Mouse (Mus musculus): ENCODE measurements around the gene Ankrd40. TPM values are rescaled to one million over a fixed set of nuclear protein-coding genes. Genes with fewer than 3 reads are reported as not detected.

The Ankrd40 gene
- polyA plus RNA-seq, 1 experiment from 2014 or later: 24.1 TPM

- ATAC-seq (replicated peaks; ENCODE audit: low FRiP score) (no peak), DNase-seq (ENCODE audit: low spot score) (no peak)
- H3K9ac ChIP-seq (ENCODE audit: low read length): no peak overlapping the region
- H3K9me3 ChIP-seq (ENCODE audit: control insufficient read depth, low read length): no peaks in the 10 kb centered on the region; the same call in 1 of the 2 replicates
- H3K4me1 ChIP-seq (replicated peaks; ENCODE audit: control insufficient read depth, insufficient read depth, low read length): no peaks in the 10 kb centered on the region
- no peak overlapping the region for H3K27ac ChIP-seq (ENCODE audit: low read depth, low read length)
- no peaks in the 10 kb centered on the region for H3K36me3 ChIP-seq (ENCODE audit: control insufficient read depth, insufficient read depth, low read length)
- H3K27me3 ChIP-seq (ENCODE audit: control insufficient read depth, insufficient read depth, low read length): no peaks in the 10 kb centered on the region
- no peak overlapping the region for H3K4me3 ChIP-seq (ENCODE audit: low read depth, low read length)
- 62% methylated on average over 5 of the region's 5 CpGs for WGBS
- H3K4me2 ChIP-seq (ENCODE audit: low read depth, low read length, severe bottlenecking): no peak overlapping the region
These were observed 43.0 kb downstream of the Ankrd40 start for GRCm38 (mm10) chr11:94370809-94371208.

DNA sequence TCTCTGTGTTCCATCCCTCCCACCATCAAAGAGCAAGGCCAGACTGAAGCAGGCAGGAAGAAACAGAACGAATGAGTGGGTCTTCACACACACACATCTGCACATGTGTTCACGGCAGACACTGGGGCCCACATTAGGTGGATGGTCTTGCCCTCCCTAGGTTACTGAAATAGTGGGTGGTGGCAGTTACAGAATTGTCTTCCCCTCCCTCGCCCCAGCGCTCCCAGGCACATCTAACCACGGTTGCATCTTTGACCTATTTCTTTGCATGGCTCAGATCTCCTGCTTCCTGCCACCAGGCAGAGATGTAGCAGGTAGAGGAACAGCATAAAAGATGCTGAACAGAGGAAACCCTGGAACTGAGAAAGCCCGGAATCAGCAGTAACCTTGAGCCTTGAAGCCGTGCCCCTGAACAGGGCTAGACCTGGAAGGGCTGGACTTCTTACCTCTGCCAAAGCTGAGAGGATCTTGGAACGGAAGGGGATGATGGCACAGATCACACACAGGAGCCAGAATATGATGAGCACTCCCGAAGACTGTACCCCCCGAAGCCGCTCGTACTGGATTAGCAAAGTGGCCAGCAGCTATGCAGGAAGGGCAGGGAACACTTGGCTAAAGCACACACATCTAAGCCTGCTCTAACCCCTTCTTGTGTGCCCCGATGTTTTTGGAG is 46.6 kb downstream of the Ankrd40 start:
- H3K4me2 ChIP-seq (ENCODE audit: low read depth, low read length, severe bottlenecking): no peak overlapping the region
- no peak for ATAC-seq (replicated peaks; ENCODE audit: low FRiP score)
- H3K4me1 ChIP-seq (replicated peaks; ENCODE audit: control insufficient read depth, insufficient read depth, low read length): no peaks in the 10 kb centered on the region
- no peaks in the 10 kb centered on the region for H3K27me3 ChIP-seq (ENCODE audit: control insufficient read depth, insufficient read depth, low read length)
- H3K27ac ChIP-seq (ENCODE audit: low read depth, low read length): no peak overlapping the region
- no peak for DNase-seq (ENCODE audit: low spot score)
- H3K4me3 ChIP-seq (ENCODE audit: low read depth, low read length): no peak overlapping the region
- H3K9ac ChIP-seq (ENCODE audit: low read length): no peak overlapping the region
- WGBS: 88% methylated on average over 13 of the region's 13 CpGs
- H3K9me3 ChIP-seq (ENCODE audit: control insufficient read depth, low read length): no peaks in the 10 kb centered on the region
- H3K36me3 ChIP-seq (ENCODE audit: control insufficient read depth, insufficient read depth, low read length): no peaks in the 10 kb centered on the region

DNA sequence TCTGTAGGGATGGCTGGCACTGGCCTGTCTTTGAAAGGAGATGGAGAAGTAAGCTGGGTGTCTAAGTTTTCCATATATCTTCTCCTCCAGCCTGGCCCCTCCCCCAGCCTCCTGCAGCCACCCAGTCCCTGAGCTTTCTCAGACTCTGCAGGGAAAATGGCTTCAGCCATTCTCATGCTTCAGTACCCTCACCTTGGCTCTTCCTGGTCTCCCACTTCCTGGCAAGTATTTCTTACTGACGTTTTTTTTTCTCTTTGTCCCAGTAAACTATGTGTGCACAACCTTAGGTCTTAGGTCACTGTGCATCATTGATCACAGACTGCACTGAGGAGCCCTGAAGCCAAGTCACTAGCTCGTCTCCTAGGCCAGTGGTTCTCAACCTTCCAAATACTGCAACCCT is 51.3 kb downstream of the Ankrd40 start:
- ATAC-seq (replicated peaks; ENCODE audit: low FRiP score): no peak
- H3K9ac ChIP-seq (ENCODE audit: low read length): no peak overlapping the region

DNA sequence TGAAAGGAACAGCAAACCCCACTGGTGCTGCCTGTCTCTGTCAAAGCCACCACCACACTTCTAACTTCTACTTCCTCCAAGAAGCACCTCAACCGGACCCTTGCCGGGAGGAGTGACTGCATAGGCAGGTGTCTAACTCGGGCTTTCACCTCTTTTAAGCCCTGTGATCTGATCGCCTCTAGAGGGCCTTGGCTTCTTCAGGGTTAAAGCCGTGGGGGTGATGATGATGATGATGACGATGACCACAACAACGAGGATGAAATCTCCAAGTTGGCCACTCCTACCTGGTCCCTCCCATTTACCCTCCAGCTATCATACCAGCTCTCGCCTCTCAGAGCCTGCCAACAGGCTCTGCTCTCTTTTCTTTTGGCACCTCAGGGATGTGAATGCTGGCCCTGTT is 51.9 kb downstream of the Ankrd40 start:
- no peak overlapping the region for H3K27ac ChIP-seq (ENCODE audit: low read depth, low read length)
- H3K4me1 ChIP-seq (replicated peaks; ENCODE audit: control insufficient read depth, insufficient read depth, low read length): no peaks in the 10 kb centered on the region
- H3K4me2 ChIP-seq (ENCODE audit: low read depth, low read length, severe bottlenecking): no peak overlapping the region
- WGBS: 81% methylated on average over 8 of the region's 8 CpGs
- H3K9ac ChIP-seq (ENCODE audit: low read length): no peak overlapping the region
- H3K9me3 ChIP-seq (ENCODE audit: control insufficient read depth, low read length): no peaks in the 10 kb centered on the region
- DNase-seq (ENCODE audit: low spot score) (no peak), ATAC-seq (replicated peaks; ENCODE audit: low FRiP score) (no peak)
- no peaks in the 10 kb centered on the region for H3K36me3 ChIP-seq (ENCODE audit: control insufficient read depth, insufficient read depth, low read length)
- no peak overlapping the region for H3K4me3 ChIP-seq (ENCODE audit: low read depth, low read length)
- H3K27me3 ChIP-seq (ENCODE audit: control insufficient read depth, insufficient read depth, low read length): no peaks in the 10 kb centered on the region

More for the DNA sequence above, 51.3 kb downstream of the Ankrd40 start:
- H3K4me2 ChIP-seq (ENCODE audit: low read depth, low read length, severe bottlenecking): no peak overlapping the region
- no peaks in the 10 kb centered on the region for H3K4me1 ChIP-seq (replicated peaks; ENCODE audit: control insufficient read depth, insufficient read depth, low read length)
- no peak for DNase-seq (ENCODE audit: low spot score)
- no peaks in the 10 kb centered on the region for H3K36me3 ChIP-seq (ENCODE audit: control insufficient read depth, insufficient read depth, low read length)
- no peak overlapping the region for H3K4me3 ChIP-seq (ENCODE audit: low read depth, low read length)
- WGBS: 27% methylated on average over 2 of the region's 2 CpGs
- no peaks in the 10 kb centered on the region for H3K27me3 ChIP-seq (ENCODE audit: control insufficient read depth, insufficient read depth, low read length)
- H3K27ac ChIP-seq (ENCODE audit: low read depth, low read length): no peak overlapping the region
- no peaks in the 10 kb centered on the region for H3K9me3 ChIP-seq (ENCODE audit: control insufficient read depth, low read length)

DNA sequence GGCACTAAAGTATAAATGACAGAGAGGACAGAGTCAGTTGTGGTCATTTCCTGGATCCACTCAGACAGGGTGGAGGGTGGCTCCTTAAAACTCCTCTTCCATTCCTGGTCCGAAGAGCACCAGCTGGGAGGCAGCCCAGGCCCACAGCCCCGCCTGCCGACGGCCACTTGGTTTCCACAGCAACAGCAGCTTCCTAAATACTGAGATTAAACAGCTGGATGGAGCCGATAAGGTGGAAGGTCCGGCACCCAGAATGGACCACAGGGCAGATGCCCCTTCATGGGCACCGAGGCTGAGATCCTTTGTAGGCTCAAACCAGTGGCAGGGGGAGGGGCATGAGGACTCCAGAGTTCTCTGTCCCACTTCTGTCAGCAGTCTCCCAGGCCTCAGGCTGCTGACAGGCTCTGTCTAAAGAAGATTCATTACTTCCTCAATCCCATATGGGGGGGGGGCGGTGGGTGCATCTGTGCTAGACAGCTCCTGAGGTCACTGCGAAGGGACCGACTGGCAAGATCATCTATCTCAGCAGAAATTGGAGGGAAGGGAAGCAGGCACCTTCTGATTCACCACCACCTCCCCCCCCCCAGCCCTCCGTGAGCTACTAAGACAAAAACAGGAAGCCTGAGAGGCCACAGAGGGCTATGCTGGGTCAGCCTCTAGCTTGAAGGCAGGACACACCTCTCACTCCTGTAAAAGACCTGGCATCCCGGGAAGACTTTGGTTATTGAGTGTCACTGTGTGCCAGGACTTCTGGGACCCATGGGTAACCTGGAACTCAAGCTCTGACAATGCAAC is 58.4 kb downstream of the Ankrd40 start:
- no peak overlapping the region for H3K9ac ChIP-seq (ENCODE audit: low read length)
- DNase-seq (ENCODE audit: low spot score) (no peak), ATAC-seq (replicated peaks; ENCODE audit: low FRiP score) (no peak)
- WGBS: 48% methylated on average over 12 of the region's 12 CpGs
- H3K36me3 ChIP-seq (ENCODE audit: control insufficient read depth, insufficient read depth, low read length): no peaks in the 10 kb centered on the region
- peaks cover 5% of the 10 kb centered on the region; the same call in 1 of the 2 replicates for H3K4me1 ChIP-seq (replicated peaks; ENCODE audit: control insufficient read depth, insufficient read depth, low read length)
- no peak overlapping the region for H3K4me2 ChIP-seq (ENCODE audit: low read depth, low read length, severe bottlenecking)
- no peaks in the 10 kb centered on the region for H3K9me3 ChIP-seq (ENCODE audit: control insufficient read depth, low read length)
- no peak overlapping the region for H3K27ac ChIP-seq (ENCODE audit: low read depth, low read length)
- no peaks in the 10 kb centered on the region for H3K27me3 ChIP-seq (ENCODE audit: control insufficient read depth, insufficient read depth, low read length)
- no peak overlapping the region for H3K4me3 ChIP-seq (ENCODE audit: low read depth, low read length)

DNA sequence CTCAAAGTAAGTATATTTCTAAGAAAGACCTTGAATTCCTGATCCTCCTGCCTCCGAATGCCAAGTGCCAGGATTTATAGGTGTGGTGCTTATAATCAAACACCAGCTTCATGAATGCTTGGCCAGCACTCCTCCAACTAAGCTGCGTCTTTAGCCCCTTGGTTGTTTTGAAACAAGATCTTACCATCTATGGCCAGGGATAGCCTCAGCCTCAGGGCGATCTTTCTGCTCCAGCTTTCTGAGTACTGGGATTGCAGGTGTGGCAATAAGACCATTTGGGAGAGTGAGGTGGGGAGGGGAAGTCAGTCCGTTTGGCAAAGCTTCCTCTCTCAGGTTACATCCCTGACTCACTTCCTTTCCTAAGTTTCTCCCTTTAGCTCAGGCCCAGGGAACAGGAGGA is 60.0 kb downstream of the Ankrd40 start:
- Histone ChIP-seq H3K4me2 (ENCODE audit: low read depth, low read length, severe bottlenecking) (no peak overlapping the region), H3K9me3 (ENCODE audit: control insufficient read depth, low read length) (no peaks in the 10 kb centered on the region), H3K36me3 (ENCODE audit: control insufficient read depth, insufficient read depth, low read length) (no peaks in the 10 kb centered on the region), H3K4me1 (replicated peaks; ENCODE audit: control insufficient read depth, insufficient read depth, low read length) (peaks cover 5% of the 10 kb centered on the region; the same call in 1 of the 2 replicates), H3K4me3 (ENCODE audit: low read depth, low read length) (no peak overlapping the region), H3K27me3 (ENCODE audit: control insufficient read depth, insufficient read depth, low read length) (no peaks in the 10 kb centered on the region), H3K27ac (ENCODE audit: low read depth, low read length) (no peak overlapping the region), H3K9ac (ENCODE audit: low read length) (no peak overlapping the region)
- no peak for DNase-seq (ENCODE audit: low spot score)
- ATAC-seq (replicated peaks; ENCODE audit: low FRiP score): no peak
- WGBS: 81% methylated on average over 4 of the region's 4 CpGs

GRCm38 (mm10) chr11:94389021-94389420 is 61.2 kb downstream of the Ankrd40 start:
- ATAC-seq (replicated peaks; ENCODE audit: low FRiP score): no peak
- Histone ChIP-seq H3K27ac (ENCODE audit: low read depth, low read length) (no peak overlapping the region), H3K9ac (ENCODE audit: low read length) (no peak overlapping the region), H3K4me2 (ENCODE audit: low read depth, low read length, severe bottlenecking) (no peak overlapping the region), H3K4me3 (ENCODE audit: low read depth, low read length) (no peak overlapping the region), H3K36me3 (ENCODE audit: control insufficient read depth, insufficient read depth, low read length) (no peaks in the 10 kb centered on the region), H3K27me3 (ENCODE audit: control insufficient read depth, insufficient read depth, low read length) (no peaks in the 10 kb centered on the region; the same call in 1 of the 2 replicates), H3K9me3 (ENCODE audit: control insufficient read depth, low read length) (no peaks in the 10 kb centered on the region), H3K4me1 (replicated peaks; ENCODE audit: control insufficient read depth, insufficient read depth, low read length) (peaks cover 5% of the 10 kb centered on the region; the same call in 1 of the 2 replicates)
- DNase-seq (ENCODE audit: low spot score): no peak
- 87% methylated on average over 4 of the region's 4 CpGs for WGBS

GRCm38 (mm10) chr11:94389724-94390396 is 62.1 kb downstream of the Ankrd40 start:
- H3K27me3 ChIP-seq (ENCODE audit: control insufficient read depth, insufficient read depth, low read length): no peaks in the 10 kb centered on the region; the same call in 1 of the 2 replicates
- H3K4me2 ChIP-seq (ENCODE audit: low read depth, low read length, severe bottlenecking): no peak overlapping the region
- no peak for ATAC-seq (replicated peaks; ENCODE audit: low FRiP score)
- 80% methylated on average over 6 of the region's 6 CpGs for WGBS
- no peaks in the 10 kb centered on the region for H3K9me3 ChIP-seq (ENCODE audit: control insufficient read depth, low read length)
- no peak overlapping the region for H3K4me3 ChIP-seq (ENCODE audit: low read depth, low read length)
- no peaks in the 10 kb centered on the region for H3K36me3 ChIP-seq (ENCODE audit: control insufficient read depth, insufficient read depth, low read length)
- no peak overlapping the region for H3K9ac ChIP-seq (ENCODE audit: low read length)
- DNase-seq (ENCODE audit: low spot score): no peak
- peaks cover 5% of the 10 kb centered on the region; the same call in 1 of the 2 replicates for H3K4me1 ChIP-seq (replicated peaks; ENCODE audit: control insufficient read depth, insufficient read depth, low read length)
- H3K27ac ChIP-seq (ENCODE audit: low read depth, low read length): no peak overlapping the region

All from forebrain, embryonic 11.5 days (tissue).